Mouse (Mus musculus) gastrocnemius, postnatal 36 days (tissue): ENCODE results near the gene Hipk1. TPM values are rescaled to one million over a fixed set of nuclear protein-coding genes. Genes with fewer than 3 reads are reported as not detected.

ENCODE experiments used
- total RNA-seq, 2 experiments: library from RNA; stranded (reverse); gene quantifications; 2 replicates each; pipeline ENCODE4 v1.2.3; 2021

The Hipk1 gene
- total RNA-seq, 2 experiments from 2014 or later, result 53.8 to 61.3 TPM

Other genes starting within 250 kb of the Hipk1 start
- not detected for gene Syt6, start 216.3 kb downstream of the Hipk1 start, total RNA-seq
- gene Atg4a-ps, start 145.5 kb downstream of the Hipk1 start, total RNA-seq, result 1 to 10 TPM in 1 of 2 experiments, under 1 TPM in 1; 0.37 to 1.4 TPM
- 1 to 10 TPM; 4.4 to 5.8 TPM for gene Olfml3, start 53.6 kb downstream of the Hipk1 start, total RNA-seq
- gene Gm10964, start 52.2 kb downstream of the Hipk1 start, total RNA-seq, result not detected
- gene Dclre1b, start 17.9 kb upstream of the Hipk1 start, total RNA-seq, result 1 to 10 TPM; 2.5 to 5.1 TPM
- gene Ap4b1, start 18.0 kb upstream of the Hipk1 start, total RNA-seq, result 10 to 100 TPM in 1 of 2 experiments, 1 to 10 TPM in 1; 7.4 to 10.8 TPM
- under 1 TPM in 1 of 2 experiments, not detected in 1; 0.49 TPM for gene Gm43064, start 18.0 kb upstream of the Hipk1 start, total RNA-seq
- gene Bcl2l15, start 41.0 kb upstream of the Hipk1 start, total RNA-seq, result under 1 TPM in 1 of 2 experiments, not detected in 1; 0.44 TPM
- under 1 TPM; 0.52 to 0.59 TPM for gene Ptpn22, start 68.2 kb upstream of the Hipk1 start, total RNA-seq
- 1 to 10 TPM; 5.2 to 6.2 TPM for gene Rsbn1, start 122.6 kb upstream of the Hipk1 start, total RNA-seq
- 1 to 10 TPM; 3.6 to 3.8 TPM for gene Phtf1, start 176.5 kb upstream of the Hipk1 start, total RNA-seq